Mouse (Mus musculus) heart, postnatal 0 days (tissue): ENCODE measurements around the gene Trh. TPM values are rescaled to one million over a fixed set of nuclear protein-coding genes. Genes with fewer than 3 reads are reported as not detected.

ENCODE experiments used
- ATAC-seq: fragments of 200-750 bp; cut with Nextera tagmentation; 2 replicates; pipeline ENCODE4 v1.8.0; 2017; ENCODE audit warnings: low read depth, moderate number of reproducible peaks, moderate library complexity; ENCODE audit not compliant: insufficient read depth
- DNase-seq: peaks from one replicate; pipeline ENCODE4 v3.0.0-alpha.2; 2016; ENCODE audit warnings: low spot score
- H3K27ac ChIP-seq: fragments of 300-500 bp; sonication (generic); 2 replicates; pipeline ENCODE4 v1.5.1; 2014; ENCODE audit warnings: low read depth, mild to moderate bottlenecking
- H3K27me3 ChIP-seq: fragments of 300-500 bp; sonication (generic); 2 replicates; pipeline ENCODE4 v1.6.1; 2014; ENCODE audit warnings: low read length, mixed read lengths; ENCODE audit not compliant: control insufficient read depth, insufficient read depth
- H3K36me3 ChIP-seq: fragments of 300-500 bp; sonication (generic); replicated peaks from 2 replicates; pipeline ENCODE4 v1.6.1; 2014; ENCODE audit warnings: low read length, mixed read lengths; ENCODE audit not compliant: control insufficient read depth, insufficient read depth
- H3K4me1 ChIP-seq: fragments of 300-500 bp; sonication (generic); 2 replicates; pipeline ENCODE4 v1.6.1; 2014; ENCODE audit warnings: antibody characterized with exemption; ENCODE audit not compliant: control insufficient read depth, insufficient read depth
- H3K4me2 ChIP-seq: fragments of 300-500 bp; sonication (generic); 2 replicates; pipeline ENCODE4 v1.6.1; 2014; ENCODE audit warnings: low read depth, mild to moderate bottlenecking, low read length, moderate library complexity
- H3K4me3 ChIP-seq: fragments of 300-500 bp; sonication (generic); 2 replicates; pipeline ENCODE4 v1.5.1; 2014; ENCODE audit warnings: low read depth, low read length
- H3K9ac ChIP-seq: fragments of 300-500 bp; sonication (generic); replicated peaks from 2 replicates; pipeline ENCODE4 v1.6.1; 2014; ENCODE audit warnings: low read depth, low read length, mixed read lengths
- H3K9me3 ChIP-seq: fragments of 300-500 bp; sonication (generic); replicated peaks from 2 replicates; pipeline ENCODE4 v1.6.1; 2016; ENCODE audit warnings: low read length; ENCODE audit not compliant: control insufficient read depth
- CTCF ChIP-seq: IDR thresholded peaks from 2 replicates; pipeline ENCODE4 v1.5.1; 2016; ENCODE audit warnings: antibody characterized with exemption, control low read depth, low read depth
- EP300 ChIP-seq: IDR thresholded peaks from 2 replicates; pipeline ENCODE4 v1.6.1; 2016; ENCODE audit warnings: antibody characterized with exemption, low read depth
- WGBS: fragments of 180-500 bp; shearing (Covaris S2); extraction: QIAGEN DNeasy Blood & Tissue Kit; methylation state at CpG from one replicate; pipeline ENCODE4 v1.1.7; 2014; 5-methylcytosine and 5-hydroxymethylcytosine counted together
- polyA plus RNA-seq: library from polyadenylated mRNA; unstranded; fragments of >200 nt; fragmentation: Nextera tagmentation; extraction: Ambion mirVana; gene quantifications from 2 replicates; pipeline ENCODE4 v1.2.1, GENCODE M21; 2015
- total RNA-seq: library from RNA; depleted of rRNA; stranded (reverse); fragments of >200 nt; gene quantifications from 2 replicates; pipeline ENCODE4 v1.2.3, GENCODE M21; 2014; ENCODE audit warnings: low replicate concordance; rRNA removed

The Trh gene
- total and polyA plus RNA-seq, 2 experiments from 2014 or later = not detected

DNA sequence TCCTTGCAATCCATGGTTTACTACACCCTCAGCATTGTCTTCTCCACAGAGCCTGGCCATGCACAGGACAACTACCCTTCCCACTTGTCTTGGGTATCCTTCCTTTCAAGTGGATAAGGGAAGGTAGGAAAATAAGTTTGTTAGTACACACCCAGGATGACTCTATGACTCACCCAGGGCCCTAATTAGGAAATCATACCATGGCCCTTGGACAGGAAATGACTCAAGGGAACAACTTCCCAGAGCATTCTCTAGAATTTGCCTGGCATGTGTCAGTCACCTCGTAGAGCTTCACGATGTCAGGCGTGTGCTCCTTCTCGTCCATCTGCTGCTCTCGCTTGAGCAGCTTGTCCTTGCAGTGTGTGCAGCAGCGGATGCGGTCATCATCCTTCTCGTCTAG is 45.0 kb downstream of the Trh start:
- DNase-seq = no peak
- H3K4me2 ChIP-seq = no peak overlapping the region
- 76% methylated on average over 8 of the region's 8 CpGs for WGBS
- H3K9me3 ChIP-seq = no peaks in the 10 kb centered on the region
- peaks cover 70% of the 10 kb centered on the region for H3K36me3 ChIP-seq
- no peak overlapping the region for H3K4me3 ChIP-seq
- H3K27me3 ChIP-seq = no peaks in the 10 kb centered on the region
- H3K4me1 ChIP-seq = no peaks in the 10 kb centered on the region
- no peak overlapping the region for H3K9ac ChIP-seq
- ATAC-seq = no peak
- no peak for TF ChIP-seq EP300
- TF ChIP-seq CTCF = no peak
- no peak overlapping the region for H3K27ac ChIP-seq

Other genes with a start within 250 kb of the Trh start
- gene Nr2c2, start 153.3 kb downstream of the Trh start, total RNA-seq = 47.0 and 48.9 TPM in 2 replicates
- gene Nr2c2, start 153.3 kb downstream of the Trh start, polyA plus RNA-seq = 7.4 and 8.0 TPM in 2 replicates
- 11.6 and 19.8 TPM in 2 replicates for gene Mrps25, start 60.6 kb downstream of the Trh start, total RNA-seq
- 73.0 and 79.5 TPM in 2 replicates for gene Mrps25, start 60.6 kb downstream of the Trh start, polyA plus RNA-seq
- 5.6 and 45.5 TPM in 2 replicates for gene Rbsn, start 29.7 kb downstream of the Trh start, total RNA-seq
- 12.9 and 14.3 TPM in 2 replicates for gene Rbsn, start 29.7 kb downstream of the Trh start, polyA plus RNA-seq